Mouse (Mus musculus) liver, embryonic 11.5 days (tissue): Measurements from ENCODE around the gene Smyd3. TPM values are rescaled to one million over a fixed set of nuclear protein-coding genes. Genes with fewer than 3 reads are reported as not detected.

Source experiments
- ATAC-seq: fragments of 200-750 bp; cut with Nextera tagmentation; replicated peaks from 2 replicates; pipeline ENCODE4 v1.8.0; 2017; ENCODE audit warnings: moderate number of reproducible peaks, mild to moderate bottlenecking, moderate TSS enrichment, moderate library complexity; ENCODE audit not compliant: low FRiP score
- DNase-seq: peaks from one replicate; pipeline ENCODE4 v3.0.0-alpha.2; 2017; ENCODE audit warnings: low spot score
- H3K27ac ChIP-seq: fragments of 300-500 bp; sonication (generic); 2 replicates; pipeline ENCODE4 v1.5.1; 2014; ENCODE audit warnings: mild to moderate bottlenecking, low read depth, low read length, control low read depth
- H3K27me3 ChIP-seq: fragments of 300-500 bp; sonication (generic); replicated peaks from 2 replicates; pipeline ENCODE4 v1.6.1; 2014; ENCODE audit warnings: low read length, mixed read lengths; ENCODE audit not compliant: control insufficient read depth, insufficient read depth
- H3K36me3 ChIP-seq: fragments of 300-500 bp; sonication (generic); 2 replicates; pipeline ENCODE4 v1.6.1; 2014; ENCODE audit warnings: mild to moderate bottlenecking, low read length, moderate library complexity, mixed read lengths; ENCODE audit not compliant: control insufficient read depth, insufficient read depth
- H3K4me1 ChIP-seq: fragments of 300-500 bp; sonication (generic); replicated peaks from 2 replicates; pipeline ENCODE4 v1.6.1; 2014; ENCODE audit warnings: low read length, mixed read lengths; ENCODE audit not compliant: control insufficient read depth, insufficient read depth
- H3K4me2 ChIP-seq: fragments of 300-500 bp; sonication (generic); 2 replicates; pipeline ENCODE4 v1.6.1; 2014; ENCODE audit warnings: mild to moderate bottlenecking, control low read depth, moderate library complexity
- H3K4me3 ChIP-seq: fragments of 300-500 bp; sonication (generic); 2 replicates; pipeline ENCODE4 v1.5.1; 2014; ENCODE audit warnings: low read depth, low read length, control low read depth
- H3K9ac ChIP-seq: fragments of 300-500 bp; sonication (generic); 2 replicates; pipeline ENCODE4 v1.6.1; 2014; ENCODE audit warnings: low read depth, low read length, control low read depth
- H3K9me3 ChIP-seq: fragments of 300-500 bp; sonication (generic); 2 replicates; pipeline ENCODE4 v1.6.1; 2016; ENCODE audit warnings: low read length, inconsistent platforms, mixed read lengths; ENCODE audit not compliant: control insufficient read depth
- WGBS: fragments of 180-500 bp; shearing (Covaris S2); extraction: QIAGEN DNeasy Blood & Tissue Kit; methylation state at CpG from one replicate; pipeline ENCODE4 v1.1.7; 2014; 5-methylcytosine and 5-hydroxymethylcytosine counted together
- polyA plus RNA-seq: library from polyadenylated mRNA; unstranded; fragments of >200 nt; fragmentation: Nextera tagmentation; extraction: Ambion mirVana; gene quantifications from 2 replicates; pipeline ENCODE4 v1.2.1, GENCODE M21; 2014

Smyd3 gene
- polyA plus RNA-seq, 1 experiment from 2014 or later: 17.3 TPM

GRCm38 (mm10) chr1:179266936-179267335 is 250.9 kb downstream of the Smyd3 start:
- Histone ChIP-seq H3K4me3 (no peak overlapping the region), H3K4me2 (no peak overlapping the region), H3K9me3 (peaks cover 3% of the 10 kb centered on the region; the same call in 1 of the 2 replicates), H3K36me3 (no peaks in the 10 kb centered on the region), H3K4me1 (no peaks in the 10 kb centered on the region), H3K27ac (no peak overlapping the region), H3K9ac (no peak overlapping the region), H3K27me3 (no peaks in the 10 kb centered on the region)
- 75% methylated on average over 3 of the region's 3 CpGs for WGBS
- ATAC-seq: no peak
- DNase-seq: no peak

- Histone ChIP-seq H3K9ac (no peak overlapping the region), H3K4me3 (no peak overlapping the region), H3K4me2 (no peak overlapping the region), H3K9me3 (no peaks in the 10 kb centered on the region), H3K27me3 (no peaks in the 10 kb centered on the region), H3K4me1 (no peaks in the 10 kb centered on the region), H3K36me3 (no peaks in the 10 kb centered on the region), H3K27ac (no peak overlapping the region)
- ATAC-seq (no peak), DNase-seq (no peak)
- WGBS: 63% methylated on average over 11 of the region's 11 CpGs
Measured at GRCm38 (mm10) chr1:179261496-179261966, 256.3 kb downstream of the Smyd3 start.

- 84% methylated on average over 11 of the region's 11 CpGs for WGBS
- Histone ChIP-seq H3K4me1 (no peaks in the 10 kb centered on the region), H3K4me2 (no peak overlapping the region), H3K9ac (no peak overlapping the region), H3K4me3 (no peak overlapping the region), H3K27me3 (no peaks in the 10 kb centered on the region), H3K36me3 (no peaks in the 10 kb centered on the region), H3K9me3 (no peaks in the 10 kb centered on the region), H3K27ac (no peak overlapping the region)
- DNase-seq (no peak), ATAC-seq (no peak)
Measured at GRCm38 (mm10) chr1:179255826-179256512, 261.9 kb downstream of the Smyd3 start.

- WGBS: 76% methylated on average over 3 of the region's 3 CpGs
- H3K4me1 ChIP-seq: no peaks in the 10 kb centered on the region
- no peak for DNase-seq
- no peak overlapping the region for H3K9ac ChIP-seq
- H3K9me3 ChIP-seq: no peaks in the 10 kb centered on the region
- no peaks in the 10 kb centered on the region for H3K27me3 ChIP-seq
- no peak overlapping the region for H3K4me3 ChIP-seq
- H3K4me2 ChIP-seq: no peak overlapping the region
- no peak for ATAC-seq
- no peaks in the 10 kb centered on the region for H3K36me3 ChIP-seq
- H3K27ac ChIP-seq: no peak overlapping the region
Measured at GRCm38 (mm10) chr1:179254531-179254930, 263.3 kb downstream of the Smyd3 start.

GRCm38 (mm10) chr1:179252611-179253010 is 265.2 kb downstream of the Smyd3 start:
- H3K4me2 ChIP-seq: no peak overlapping the region
- WGBS: 83% methylated on average over 4 of the region's 4 CpGs
- H3K27ac ChIP-seq: no peak overlapping the region
- DNase-seq (no peak), ATAC-seq (no peak)
- H3K27me3 ChIP-seq: no peaks in the 10 kb centered on the region
- H3K4me1 ChIP-seq: 0 out of 2 replicates have a peak, but pooled peaks cover 3% of the 10 kb centered on the region
- no peaks in the 10 kb centered on the region for H3K36me3 ChIP-seq
- H3K9me3 ChIP-seq: no peaks in the 10 kb centered on the region
- no peak overlapping the region for H3K4me3 ChIP-seq
- H3K9ac ChIP-seq: no peak overlapping the region

GRCm38 (mm10) chr1:179250388-179250787 is 267.5 kb downstream of the Smyd3 start:
- no peak overlapping the region for H3K4me3 ChIP-seq
- no peak overlapping the region for H3K4me2 ChIP-seq
- no peaks in the 10 kb centered on the region for H3K9me3 ChIP-seq
- no peak for ATAC-seq
- H3K4me1 ChIP-seq: 0 out of 2 replicates have a peak, but pooled peaks cover 3% of the 10 kb centered on the region
- 91% methylated on average over 3 of the region's 3 CpGs for WGBS
- no peaks in the 10 kb centered on the region for H3K36me3 ChIP-seq
- H3K9ac ChIP-seq: no peak overlapping the region
- no peaks in the 10 kb centered on the region for H3K27me3 ChIP-seq
- no peak for DNase-seq
- no peak overlapping the region for H3K27ac ChIP-seq

- Histone ChIP-seq H3K36me3 (no peaks in the 10 kb centered on the region), H3K27ac (no peak overlapping the region), H3K9ac (no peak overlapping the region), H3K27me3 (no peaks in the 10 kb centered on the region), H3K9me3 (no peaks in the 10 kb centered on the region), H3K4me2 (no peak overlapping the region), H3K4me3 (no peak overlapping the region), H3K4me1 (0 out of 2 replicates have a peak, but pooled peaks cover 3% of the 10 kb centered on the region)
- 89% methylated on average over 8 of the region's 8 CpGs for WGBS
- DNase-seq (no peak), ATAC-seq (no peak)
Measured at GRCm38 (mm10) chr1:179243554-179243953, 274.3 kb downstream of the Smyd3 start.

- Histone ChIP-seq H3K4me2 (no peak overlapping the region), H3K36me3 (no peaks in the 10 kb centered on the region), H3K27ac (no peak overlapping the region), H3K4me3 (no peak overlapping the region), H3K9ac (no peak overlapping the region), H3K4me1 (no peaks in the 10 kb centered on the region), H3K27me3 (no peaks in the 10 kb centered on the region), H3K9me3 (no peaks in the 10 kb centered on the region)
- no peak for DNase-seq
- 77% methylated on average over 6 of the region's 6 CpGs for WGBS
- no peak for ATAC-seq
Measured at GRCm38 (mm10) chr1:179240663-179241279, 277.1 kb downstream of the Smyd3 start.

GRCm38 (mm10) chr1:179238639-179239038 is 279.2 kb downstream of the Smyd3 start:
- no peaks in the 10 kb centered on the region for H3K9me3 ChIP-seq
- no peaks in the 10 kb centered on the region for H3K36me3 ChIP-seq
- WGBS: 79% methylated on average over 2 of the region's 2 CpGs
- H3K4me1 ChIP-seq: no peaks in the 10 kb centered on the region
- no peak overlapping the region for H3K9ac ChIP-seq
- no peak overlapping the region for H3K4me3 ChIP-seq
- DNase-seq (no peak), ATAC-seq (no peak)
- no peak overlapping the region for H3K4me2 ChIP-seq
- H3K27me3 ChIP-seq: no peaks in the 10 kb centered on the region
- H3K27ac ChIP-seq: no peak overlapping the region
